23 mouse cellular contexts compared by ENCODE assay signal in the genomic region with DNA sequence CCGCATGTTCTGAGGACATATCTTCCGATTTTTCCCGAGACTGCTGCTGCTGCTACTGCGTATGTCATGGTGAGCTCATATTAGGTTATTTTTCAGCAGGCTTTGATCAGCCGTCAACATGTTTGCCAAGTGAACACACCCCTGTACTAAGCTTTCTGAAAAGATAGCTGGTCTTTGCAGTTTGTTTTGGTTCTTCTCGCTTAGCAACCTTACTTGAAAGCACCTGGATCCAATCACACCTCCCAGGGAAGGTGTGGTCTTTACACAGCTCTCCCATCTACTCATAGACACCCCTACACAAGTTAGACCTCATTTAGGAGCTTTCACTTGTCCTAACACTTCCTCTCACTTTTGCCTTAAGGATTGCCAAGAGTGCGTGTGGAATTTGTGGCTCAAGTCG. TPM values are rescaled to one million over a fixed set of nuclear protein-coding genes. Genes with fewer than 3 reads are reported as not detected.
DNase-seq lines count a peak whose midpoint lies in the region; ATAC-seq and TF ChIP-seq lines count a peak whose summit lies in the region.
"Had no signal": no experiment of that assay in that cellular context is flagged by ENCODE, and none has a peak within 500 bp of the region (broad histone marks: within the 10 kb centered on the region; RNA-seq: fewer than 3 reads in every experiment).

No protein-coding gene starts in this region.

- DNase-seq in embryonic facial prominence, embryonic 14.5 days (ENCODE audit: low spot score), result peak; percentile 16
- DNase-seq in embryonic facial prominence, embryonic 10.5 days (ENCODE audit: low spot score), result no peak
- no peak for DNase-seq in hindbrain, embryonic 10.5 days (ENCODE audit: low spot score)
- no peak for DNase-seq in lung, postnatal 36 days
- DNase-seq: adrenal gland, postnatal 10 days; adrenal gland, postnatal 36 days; cerebellum, adult 18-20 months; cerebellum, adult 9-10 months; cerebellum, postnatal 25 days; gastrocnemius, postnatal 10 days; gastrocnemius, postnatal 36 days; heart, postnatal 36 days had no signal

- ATAC-seq in embryonic facial prominence, embryonic 14.5 days (ENCODE audit: low read depth), result no peak
- ATAC-seq in intestine, postnatal 0 days, result peak; percentile 68
- ATAC-seq in stomach, embryonic 16.5 days (ENCODE audit: insufficient read depth, low FRiP score), result peak; percentile 73
- ATAC-seq: activated CD4-positive, CD25-positive, alpha-beta regulatory T cell, adult 4 months; forebrain, embryonic 13.5 days; forebrain, embryonic 16.5 days; hindbrain, postnatal 0 days; inflammation-experienced regulatory T-cells, adult 6 months had no signal

- no peak overlapping the region for H3K27ac ChIP-seq in embryonic facial prominence, embryonic 14.5 days (replicated peaks; ENCODE audit: low read depth, low read length)
- H3K27ac ChIP-seq in embryonic facial prominence, embryonic 10.5 days (replicated peaks), result no peak overlapping the region
- no peak overlapping the region for H3K27ac ChIP-seq in intestine, postnatal 0 days (ENCODE audit: low read depth, low read length)
- no peak overlapping the region for H3K27ac ChIP-seq in stomach, embryonic 16.5 days (ENCODE audit: low read length)
- H3K27ac ChIP-seq in hindbrain, embryonic 10.5 days, result no peak overlapping the region
- H3K27ac ChIP-seq: embryonic facial prominence, embryonic 13.5 days; forebrain, embryonic 10.5 days; forebrain, embryonic 13.5 days; hindbrain, embryonic 14.5 days; hindbrain, postnatal 0 days had no signal

- no peak overlapping the region for H3K4me3 ChIP-seq in embryonic facial prominence, embryonic 14.5 days (ENCODE audit: low read depth, low read length)
- no peak overlapping the region for H3K4me3 ChIP-seq in embryonic facial prominence, embryonic 10.5 days
- H3K4me3 ChIP-seq in intestine, postnatal 0 days (ENCODE audit: low read depth, low read length), result no peak overlapping the region
- H3K4me3 ChIP-seq in stomach, embryonic 16.5 days (replicated peaks; ENCODE audit: low read length), result no peak overlapping the region
- H3K4me3 ChIP-seq in hindbrain, embryonic 10.5 days, result no peak overlapping the region
- H3K4me3 ChIP-seq: embryonic facial prominence, embryonic 13.5 days; forebrain, embryonic 10.5 days; forebrain, embryonic 13.5 days had no signal

- H3K36me3 ChIP-seq in embryonic facial prominence, embryonic 14.5 days (ENCODE audit: control insufficient read depth, insufficient read depth, low read length), result no peaks in the 10 kb centered on the region
- no peaks in the 10 kb centered on the region for H3K36me3 ChIP-seq in embryonic facial prominence, embryonic 10.5 days (replicated peaks)
- H3K36me3 ChIP-seq in intestine, postnatal 0 days (ENCODE audit: control insufficient read depth, insufficient read depth), result no peaks in the 10 kb centered on the region
- H3K36me3 ChIP-seq in stomach, embryonic 16.5 days (ENCODE audit: control insufficient read depth, insufficient read depth, low read length), result no peaks in the 10 kb centered on the region
- H3K36me3 ChIP-seq in hindbrain, embryonic 10.5 days, result no peaks in the 10 kb centered on the region
- H3K36me3 ChIP-seq: embryonic facial prominence, embryonic 13.5 days; forebrain, embryonic 10.5 days had no signal

- H3K9me3 ChIP-seq in embryonic facial prominence, embryonic 14.5 days (ENCODE audit: control insufficient read depth, low read length), result no peaks in the 10 kb centered on the region
- H3K9me3 ChIP-seq in embryonic facial prominence, embryonic 10.5 days, result no peaks in the 10 kb centered on the region
- no peaks in the 10 kb centered on the region for H3K9me3 ChIP-seq in intestine, postnatal 0 days (ENCODE audit: control insufficient read depth)
- H3K9me3 ChIP-seq in stomach, embryonic 16.5 days (replicated peaks; ENCODE audit: control insufficient read depth, low read length), result no peaks in the 10 kb centered on the region
- no peaks in the 10 kb centered on the region for H3K9me3 ChIP-seq in hindbrain, embryonic 10.5 days
- H3K9me3 ChIP-seq: embryonic facial prominence, embryonic 13.5 days; forebrain, embryonic 10.5 days; forebrain, embryonic 13.5 days had no signal

- TF ChIP-seq CTCF in intestine, postnatal 0 days (IDR thresholded peaks at IDR 0.05; ENCODE audit: low read depth), result no peak

- H3K27me3 ChIP-seq in embryonic facial prominence, embryonic 14.5 days (replicated peaks; ENCODE audit: control insufficient read depth, insufficient read depth, low read length), result no peaks in the 10 kb centered on the region
- H3K27me3 ChIP-seq in embryonic facial prominence, embryonic 10.5 days (replicated peaks; ENCODE audit: low read depth, poor library complexity, severe bottlenecking), result no peaks in the 10 kb centered on the region
- no peaks in the 10 kb centered on the region for H3K27me3 ChIP-seq in intestine, postnatal 0 days (replicated peaks; ENCODE audit: control insufficient read depth, insufficient read depth, low read length)
- no peaks in the 10 kb centered on the region for H3K27me3 ChIP-seq in stomach, embryonic 16.5 days (ENCODE audit: control insufficient read depth, insufficient read depth, low read length)
- no peaks in the 10 kb centered on the region for H3K27me3 ChIP-seq in hindbrain, embryonic 10.5 days (ENCODE audit: insufficient read depth, poor library complexity, severe bottlenecking)
- H3K27me3 ChIP-seq: embryonic facial prominence, embryonic 13.5 days; forebrain, embryonic 13.5 days had no signal

- H3K9ac ChIP-seq in embryonic facial prominence, embryonic 14.5 days (ENCODE audit: low read depth, low read length), result no peak overlapping the region
- H3K9ac ChIP-seq in intestine, postnatal 0 days (ENCODE audit: low read depth, low read length), result no peak overlapping the region
- H3K9ac ChIP-seq in stomach, embryonic 16.5 days (ENCODE audit: low read length), result no peak overlapping the region
- H3K9ac ChIP-seq: embryonic facial prominence, embryonic 13.5 days; forebrain, embryonic 13.5 days; hindbrain, embryonic 14.5 days had no signal

- 57% methylated on average over 8 of the region's 8 CpGs for WGBS in embryonic facial prominence, embryonic 14.5 days
- WGBS in embryonic facial prominence, embryonic 10.5 days, result 81% methylated on average over 8 of the region's 8 CpGs
- 45% methylated on average over 8 of the region's 8 CpGs for WGBS in intestine, postnatal 0 days
- 47% methylated on average over 8 of the region's 8 CpGs for WGBS in stomach, embryonic 16.5 days
- WGBS in hindbrain, embryonic 10.5 days, result 82% methylated on average over 8 of the region's 8 CpGs

- no peaks in the 10 kb centered on the region for H3K4me1 ChIP-seq in embryonic facial prominence, embryonic 14.5 days (ENCODE audit: control insufficient read depth, insufficient read depth, low read length)
- peaks cover 4% of the 10 kb centered on the region; the same call in 1 of the 2 replicates for H3K4me1 ChIP-seq in embryonic facial prominence, embryonic 10.5 days
- no peaks in the 10 kb centered on the region for H3K4me1 ChIP-seq in intestine, postnatal 0 days (replicated peaks; ENCODE audit: control insufficient read depth, insufficient read depth, low read length)
- no peaks in the 10 kb centered on the region; the same call in 1 of the 2 replicates for H3K4me1 ChIP-seq in stomach, embryonic 16.5 days (ENCODE audit: control insufficient read depth, insufficient read depth, low read length)
- H3K4me1 ChIP-seq in hindbrain, embryonic 10.5 days (replicated peaks), result no peaks in the 10 kb centered on the region
- H3K4me1 ChIP-seq: embryonic facial prominence, embryonic 13.5 days; forebrain, embryonic 10.5 days; forebrain, embryonic 13.5 days had no signal

- H3K4me2 ChIP-seq in embryonic facial prominence, embryonic 14.5 days (ENCODE audit: low read depth, low read length), result no peak overlapping the region
- 0 out of 2 replicates have a peak overlapping the region, but pooled peaks have one; percentile 21 for H3K4me2 ChIP-seq in intestine, postnatal 0 days (replicated peaks; ENCODE audit: low read depth)
- H3K4me2 ChIP-seq in stomach, embryonic 16.5 days (ENCODE audit: low read depth, low read length), result no peak overlapping the region
- H3K4me2 ChIP-seq: embryonic facial prominence, embryonic 13.5 days; forebrain, embryonic 13.5 days; heart, embryonic 11.5 days; hindbrain, embryonic 14.5 days had no signal

RNA-seq across cellular contexts. Expression of a gene that starts 19.3 kb away (rescaled TPM):
- polyA plus RNA-seq in embryonic facial prominence, embryonic 14.5 days (2014; fragmentation: Nextera tagmentation; extraction: Ambion mirVana), result 1.6 TPM in 2 replicates
- 0.86 and 0.87 TPM in 2 replicates for polyA plus RNA-seq in embryonic facial prominence, embryonic 10.5 days (2016; fragmentation: Nextera tagmentation; extraction: Ambion mirVana)
- polyA plus RNA-seq in intestine, postnatal 0 days (2015; fragmentation: Nextera tagmentation; extraction: Ambion mirVana), result 0.60 and 0.63 TPM in 2 replicates
- polyA plus RNA-seq in stomach, embryonic 16.5 days (2015; fragmentation: Nextera tagmentation; extraction: Ambion mirVana), result 3.0 and 3.3 TPM in 2 replicates
- polyA plus RNA-seq in hindbrain, embryonic 10.5 days (2016; fragmentation: Nextera tagmentation; extraction: Ambion mirVana), result 1.0 and 1.1 TPM in 2 replicates
- polyA plus RNA-seq: activated CD4-positive, CD25-positive, alpha-beta regulatory T cell, adult 4 months; inflammation-experienced regulatory T-cells, adult 6 months had no signal

RNA-seq across cellular contexts. Expression of a gene that starts 43.1 kb away (rescaled TPM):
- polyA plus RNA-seq in embryonic facial prominence, embryonic 14.5 days (2014; fragmentation: Nextera tagmentation; extraction: Ambion mirVana), result 22.2 and 36.2 TPM in 2 replicates
- polyA plus RNA-seq in embryonic facial prominence, embryonic 10.5 days (2016; fragmentation: Nextera tagmentation; extraction: Ambion mirVana), result 1.5 TPM in 2 replicates
- 2.8 and 3.1 TPM in 2 replicates for polyA plus RNA-seq in intestine, postnatal 0 days (2015; fragmentation: Nextera tagmentation; extraction: Ambion mirVana)
- polyA plus RNA-seq in stomach, embryonic 16.5 days (2015; fragmentation: Nextera tagmentation; extraction: Ambion mirVana), result 9.2 and 9.8 TPM in 2 replicates
- 2.2 and 2.3 TPM in 2 replicates for polyA plus RNA-seq in hindbrain, embryonic 10.5 days (2016; fragmentation: Nextera tagmentation; extraction: Ambion mirVana)
- polyA plus RNA-seq: inflammation-experienced regulatory T-cells, adult 6 months had no signal
